Mouse (Mus musculus) bone marrow, adult 2 months (tissue): ENCODE results near the gene Rpl36al. TPM values are rescaled to one million over a fixed set of nuclear protein-coding genes. Genes with fewer than 3 reads are reported as not detected.

Experiments used
- H3K27ac ChIP-seq: fragments of 200-500 bp; 2 replicates; pipeline ENCODE4 v1.5.1; 2012; ENCODE audit warnings: low read depth, mild to moderate bottlenecking, control low read depth, inconsistent platforms, low read length; ENCODE audit not compliant: control insufficient read depth, poor library complexity, insufficient read depth
- H3K4me1 ChIP-seq: fragments of 200-500 bp; 2 replicates; pipeline ENCODE4 v1.6.1; 2011; ENCODE audit warnings: low read length; ENCODE audit not compliant: control insufficient read depth, insufficient read depth
- H3K4me3 ChIP-seq: fragments of 200-500 bp; replicated peaks from 2 replicates; pipeline ENCODE3; 2011; ENCODE audit warnings: mild to moderate bottlenecking, low read depth, low read length, control low read depth; ENCODE audit not compliant: control insufficient read depth
- CTCF ChIP-seq: fragments of 200-500 bp; IDR thresholded peaks from 2 replicates; pipeline ENCODE4 v1.5.1; 2011; ENCODE audit warnings: low read length, control low read depth; ENCODE audit not compliant: control insufficient read depth, insufficient read depth
- POLR2A ChIP-seq: fragments of 200-500 bp; IDR thresholded peaks from 2 replicates; pipeline ENCODE4 v1.6.1; 2011; ENCODE audit warnings: low read depth, mild to moderate bottlenecking, control low read depth, low read length, borderline replicate concordance; ENCODE audit not compliant: control insufficient read depth
- WGBS: fragments of 180-500 bp; shearing (Covaris S2); methylation state at CpG from one replicate; pipeline ENCODE4 v1.1.7; 2018; 5-methylcytosine and 5-hydroxymethylcytosine counted together
- polyA plus RNA-seq: library from polyadenylated mRNA; stranded (reverse); fragments of >200 nt; gene quantifications from 2 replicates; pipeline ENCODE4 v1.2.4, GENCODE M21; 2011; ENCODE audit warnings: low replicate concordance; ENCODE audit not compliant: missing spikeins, insufficient read depth, insufficient read length

The Rpl36al gene
- polyA plus RNA-seq, 1 experiment = 901 TPM

DNA sequence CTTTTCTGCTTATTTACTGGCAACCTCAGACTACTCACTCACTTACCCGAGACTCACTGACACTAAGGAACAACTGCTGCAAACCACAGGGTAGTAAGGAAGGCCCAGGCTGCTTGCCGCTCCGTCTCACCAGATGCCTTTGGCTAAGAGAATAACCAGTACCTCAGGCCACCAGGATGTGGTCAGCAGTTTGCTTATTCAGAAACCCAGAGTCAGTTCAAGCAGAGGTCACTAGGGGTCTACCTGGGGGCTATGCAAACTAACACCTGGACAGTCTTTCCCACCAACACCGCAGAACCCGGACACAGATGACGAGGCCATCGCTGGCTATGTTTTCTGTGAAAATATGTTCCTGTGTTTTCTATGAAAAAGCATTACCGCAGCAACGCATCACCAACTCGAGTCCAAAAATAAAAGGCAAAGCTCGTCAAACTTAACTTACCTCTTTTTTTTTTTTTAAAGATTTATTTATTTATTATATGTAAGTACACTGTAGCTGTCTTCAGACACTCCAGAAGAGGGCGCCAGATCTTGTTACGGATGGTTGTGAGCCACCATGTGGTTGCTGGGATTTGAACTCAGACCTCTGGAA lies 29.4 kb upstream of the Rpl36al start:
- no peak for TF ChIP-seq CTCF
- TF ChIP-seq POLR2A = no peak
- WGBS = 85% methylated on average over 13 of the region's 13 CpGs
- Histone ChIP-seq H3K4me3 (no peak overlapping the region), H3K4me1 (peaks cover 2% of the 10 kb centered on the region), H3K27ac (no peak overlapping the region)

DNA sequence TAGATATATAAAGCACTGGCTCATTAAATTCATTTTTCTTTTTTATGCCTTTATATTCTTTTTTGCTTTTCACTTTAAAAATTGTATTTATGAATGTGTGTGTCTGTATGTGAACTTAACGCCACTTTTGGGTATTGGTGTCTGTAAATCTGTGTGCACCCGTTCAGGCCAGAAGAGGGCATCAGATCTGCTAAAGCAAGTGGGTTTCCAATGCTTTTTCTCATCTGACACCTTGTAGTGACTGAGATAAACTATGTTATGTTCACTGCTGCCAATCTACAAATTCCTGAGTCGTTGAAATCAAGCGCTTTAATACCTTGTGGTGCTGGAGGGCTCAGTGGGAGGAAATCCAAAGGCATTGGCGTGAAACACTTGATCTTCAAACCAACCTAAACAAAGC lies 27.2 kb upstream of the Rpl36al start:
- 86% methylated on average over 5 of the region's 5 CpGs for WGBS
- Histone ChIP-seq H3K4me1 (peaks cover 2% of the 10 kb centered on the region), H3K27ac (no peak overlapping the region), H3K4me3 (no peak overlapping the region)
- no peak for TF ChIP-seq CTCF
- TF ChIP-seq POLR2A = no peak

DNA sequence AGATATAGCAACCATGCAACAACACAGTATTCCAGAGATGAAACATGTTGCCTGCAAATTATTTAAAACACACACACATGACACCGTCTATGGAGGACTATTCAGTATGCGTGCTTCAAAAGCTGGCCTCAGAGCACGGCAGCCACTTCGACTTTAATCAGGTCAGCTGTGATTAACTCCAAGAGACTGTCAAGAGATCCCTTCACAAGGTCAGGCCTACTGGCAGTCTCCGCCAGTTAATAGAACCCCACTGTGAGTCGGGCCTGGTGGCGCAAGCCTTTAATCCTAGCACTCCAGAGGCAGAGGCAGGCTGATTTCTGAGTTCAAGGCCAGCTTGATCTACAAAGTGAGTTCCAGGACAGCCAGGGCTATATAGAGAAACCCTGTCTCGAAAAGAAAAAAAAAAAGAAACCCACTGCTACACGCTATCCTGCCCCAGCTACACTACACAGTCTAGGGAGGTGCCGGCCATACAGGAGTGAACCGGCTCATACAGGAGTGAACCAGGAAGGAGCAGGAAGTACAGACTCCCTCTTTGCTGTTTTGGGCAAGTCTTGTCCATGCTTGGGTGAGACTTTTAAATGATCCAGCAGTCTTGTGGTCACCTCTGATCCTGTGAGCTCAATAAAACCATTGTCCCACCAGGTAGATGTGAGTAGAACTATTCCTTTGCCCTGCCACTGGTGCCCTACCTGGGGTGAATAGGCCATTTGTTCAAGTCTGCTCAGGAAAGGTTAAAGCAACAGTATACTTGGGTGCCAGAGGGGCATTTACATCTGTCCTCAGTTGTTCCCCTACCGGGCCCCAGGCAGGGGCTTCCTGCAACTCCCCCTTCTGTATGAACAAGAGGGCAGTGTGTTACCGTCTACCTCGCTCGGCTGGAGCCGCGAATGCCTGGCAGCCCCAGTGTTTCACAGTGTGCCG lies 26.4 kb upstream of the Rpl36al start:
- WGBS = 93% methylated on average over 18 of the region's 18 CpGs

DNA sequence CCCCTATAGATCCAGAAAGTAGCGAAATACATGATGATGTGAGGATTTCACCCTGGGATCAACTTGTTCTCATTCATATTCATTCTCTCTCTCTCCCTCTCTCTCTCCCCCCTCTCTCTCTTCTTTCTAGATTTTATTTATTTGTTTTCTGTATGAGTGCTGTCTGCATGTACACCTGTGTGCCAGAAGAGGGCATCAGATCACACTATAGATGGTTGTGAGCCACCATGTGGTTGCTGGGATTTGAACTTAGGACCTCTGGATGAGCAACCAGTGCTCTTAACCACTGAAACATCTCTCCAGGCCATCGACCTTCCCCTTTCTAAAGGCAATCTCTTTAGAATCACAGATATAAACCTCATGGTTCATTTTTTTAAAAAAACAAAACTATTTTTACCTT lies 24.6 kb upstream of the Rpl36al start:
- H3K27ac ChIP-seq = no peak overlapping the region
- WGBS = 79% methylated on average over 2 of the region's 2 CpGs

More for the DNA sequence above, 26.4 kb upstream of the Rpl36al start:
- H3K4me1 ChIP-seq = peaks cover 2% of the 10 kb centered on the region
- H3K27ac ChIP-seq = no peak overlapping the region
- TF ChIP-seq POLR2A (no peak), CTCF (no peak)
- no peak overlapping the region for H3K4me3 ChIP-seq

DNA sequence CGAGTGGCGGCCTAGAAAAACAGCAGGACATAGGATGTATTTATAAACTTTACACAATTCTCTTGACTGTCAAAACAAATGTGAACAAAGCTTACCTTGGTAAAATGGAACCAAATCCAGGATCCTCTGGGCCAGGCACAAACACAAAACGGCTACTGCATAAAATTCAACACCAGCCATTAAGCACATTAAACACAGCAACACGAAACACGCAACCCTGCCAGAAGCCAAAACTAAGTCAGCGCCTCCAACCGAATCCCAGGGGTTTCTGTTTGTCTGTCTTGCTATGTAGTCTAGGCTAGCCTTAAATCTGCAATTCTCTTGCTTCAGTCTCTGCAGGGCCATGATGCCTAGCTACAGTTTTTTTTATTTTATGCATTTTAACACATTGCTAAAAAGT lies 24.0 kb upstream of the Rpl36al start:
- TF ChIP-seq CTCF (no peak), POLR2A (no peak)
- no peak overlapping the region for H3K27ac ChIP-seq
- 95% methylated on average over 7 of the region's 7 CpGs for WGBS
- H3K4me3 ChIP-seq = no peak overlapping the region
- no peaks in the 10 kb centered on the region for H3K4me1 ChIP-seq

More for the DNA sequence above, 24.6 kb upstream of the Rpl36al start:
- no peak overlapping the region for H3K4me3 ChIP-seq
- no peaks in the 10 kb centered on the region for H3K4me1 ChIP-seq
- TF ChIP-seq CTCF (no peak), POLR2A (no peak)

DNA sequence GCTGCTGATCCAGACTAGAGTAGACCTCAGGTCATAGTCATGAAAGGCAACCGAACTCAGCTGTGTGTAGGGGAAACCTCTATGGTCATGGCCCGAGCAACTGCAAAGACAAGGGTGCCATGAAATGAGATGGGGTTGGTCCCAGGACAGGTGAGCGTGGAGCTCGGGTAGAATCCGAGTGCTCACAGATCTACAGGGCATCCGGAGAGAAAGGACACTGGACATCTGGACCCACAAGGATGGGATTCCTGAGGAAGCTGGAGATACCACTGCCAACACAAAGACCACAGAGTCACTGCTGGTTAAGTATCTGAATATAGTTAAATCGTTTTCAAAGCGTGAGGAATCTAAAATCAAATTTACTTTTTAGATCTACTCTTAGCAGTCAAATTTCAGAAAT lies 23.5 kb upstream of the Rpl36al start:
- TF ChIP-seq POLR2A = no peak
- TF ChIP-seq CTCF = no peak
- no peak overlapping the region for H3K4me3 ChIP-seq
- H3K27ac ChIP-seq = no peak overlapping the region
- 89% methylated on average over 8 of the region's 8 CpGs for WGBS
- H3K4me1 ChIP-seq = no peaks in the 10 kb centered on the region

DNA sequence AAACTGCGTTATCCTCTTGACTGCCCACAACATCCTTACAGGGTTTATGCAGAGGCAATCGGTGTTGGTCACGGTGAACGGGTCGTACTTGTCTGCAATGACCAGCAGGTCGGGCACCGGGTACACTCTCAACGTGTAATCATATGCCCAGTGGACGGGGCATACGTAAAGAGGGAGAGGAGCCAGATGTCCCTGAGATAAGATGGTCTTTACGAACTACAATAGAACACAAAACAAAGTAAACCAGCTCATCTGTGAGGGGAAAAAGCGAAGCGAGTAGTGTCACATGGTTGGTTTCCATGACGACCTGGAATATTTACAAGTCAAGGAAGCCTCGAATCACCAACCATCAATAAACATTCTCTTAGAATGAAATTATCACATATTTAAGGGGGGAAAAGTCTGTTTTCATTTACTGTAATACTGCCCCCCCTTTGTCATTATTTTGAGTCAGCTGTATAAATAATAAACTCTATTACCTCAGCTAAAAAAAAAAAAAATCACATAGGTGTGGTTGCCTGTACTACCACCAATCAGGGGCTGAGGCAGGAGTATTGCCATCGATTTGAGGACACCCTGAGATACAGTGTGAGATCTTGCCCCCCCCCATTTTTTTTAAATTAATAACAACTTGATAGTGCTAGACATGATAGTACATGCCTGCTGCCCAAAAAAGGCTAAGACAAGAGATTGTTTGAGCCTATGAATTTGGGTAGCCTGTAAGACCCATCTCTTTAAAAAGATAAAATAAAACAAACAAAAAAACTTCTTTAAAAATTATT lies 20.4 kb upstream of the Rpl36al start, which contains the start of gene Gm49384:
Gm49384 (minus strand) TSS at position 216 of the 782 bp plus-strand sequence.
- 88% methylated on average over 16 of the region's 16 CpGs for WGBS
- Histone ChIP-seq H3K4me3 (no peak within 1 kb of the TSS), H3K27ac (no peak within 1 kb of the TSS), H3K4me1 (no peaks in the 10 kb centered on the region)
- TF ChIP-seq POLR2A = no peak
- TF ChIP-seq CTCF = no peak

DNA sequence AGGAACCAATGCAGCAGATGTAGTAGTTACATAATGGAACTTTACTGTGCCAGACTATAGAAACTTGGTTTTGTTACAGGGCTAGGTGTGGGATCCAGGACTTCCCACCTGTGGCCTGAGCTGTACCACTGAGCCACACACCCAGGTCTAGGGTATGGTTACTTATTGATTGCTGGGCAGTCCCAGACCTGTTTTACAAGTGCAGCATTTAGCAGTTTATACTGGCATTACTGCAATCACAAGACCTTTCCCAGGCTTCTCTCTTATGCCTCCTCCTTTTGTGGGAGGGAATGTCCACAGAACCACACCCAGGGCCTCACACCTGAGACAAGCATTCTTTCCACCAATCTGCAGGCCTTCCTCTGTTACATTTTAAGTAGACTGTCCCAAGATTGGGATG lies 15.1 kb upstream of the Rpl36al start:
- H3K4me1 ChIP-seq = no peaks in the 10 kb centered on the region; the same call in 1 of the 2 replicates
- no peak overlapping the region for H3K27ac ChIP-seq
- no peak for TF ChIP-seq CTCF
- TF ChIP-seq POLR2A = no peak
- H3K4me3 ChIP-seq = no peak overlapping the region
